Mouse (Mus musculus): ENCODE data around the gene Vasp. TPM values are rescaled to one million over a fixed set of nuclear protein-coding genes. Genes with fewer than 3 reads are reported as not detected.

Gene Vasp
- total and polyA plus RNA-seq, 2 experiments from 2014 or later: 30.0 to 40.6 TPM

DNA sequence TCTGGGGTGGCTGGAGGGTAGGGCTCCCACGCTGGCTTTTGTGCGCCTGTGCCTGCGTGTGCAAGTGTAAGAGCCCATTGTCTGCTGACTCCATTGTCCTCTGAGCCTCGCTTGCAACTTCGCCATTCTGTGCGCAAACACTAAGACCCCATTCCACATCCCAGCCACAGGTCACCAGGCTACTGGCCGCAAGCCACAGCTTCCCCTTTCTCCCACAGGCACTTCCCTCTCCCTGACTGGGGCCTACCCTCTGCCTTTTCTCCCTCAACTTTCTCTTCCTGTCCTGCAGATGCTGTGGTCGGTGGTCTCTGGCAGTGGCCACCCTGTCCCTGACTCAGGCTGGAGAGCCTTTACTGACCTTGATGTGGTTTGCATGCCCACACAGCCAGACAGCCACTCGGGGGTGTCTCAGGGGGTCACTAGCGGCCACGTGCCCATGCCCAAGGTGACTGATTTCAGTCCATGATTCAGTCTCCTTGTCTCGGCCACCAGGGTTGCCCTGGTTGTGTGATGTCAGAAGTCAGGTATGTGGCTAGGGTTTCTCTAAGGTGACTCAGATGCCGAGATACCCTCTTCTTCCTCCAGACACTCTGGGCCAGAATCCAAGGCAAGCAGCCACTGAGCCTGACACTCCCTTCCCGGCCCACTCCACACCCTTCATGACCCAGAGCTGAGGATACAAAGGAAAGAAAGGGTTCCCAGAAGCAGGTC is 45.0 kb upstream of the Vasp start:
- no peak for DNase-seq
- Histone ChIP-seq H3K4me2 (ENCODE audit: low read depth) (no peak overlapping the region), H3K9ac (no peak overlapping the region), H3K4me3 (ENCODE audit: low read depth, low read length) (no peak overlapping the region), H3K36me3 (ENCODE audit: insufficient read depth) (no peaks in the 10 kb centered on the region), H3K9me3 (ENCODE audit: low read length) (no peaks in the 10 kb centered on the region), H3K27me3 (ENCODE audit: insufficient read depth, low read length) (0 out of 2 replicates have a peak, but pooled peaks cover 2% of the 10 kb centered on the region), H3K4me1 (ENCODE audit: insufficient read depth) (peaks cover 7% of the 10 kb centered on the region; the same call in 1 of the 2 replicates), H3K27ac (ENCODE audit: low read depth, low read length) (no peak overlapping the region)
- TF ChIP-seq CTCF (IDR thresholded peaks at IDR 0.05; ENCODE audit: low read depth): no peak
- ATAC-seq: no peak
- WGBS: 45% methylated on average over 14 of the region's 14 CpGs

- Histone ChIP-seq H3K4me1 (ENCODE audit: insufficient read depth) (peaks cover 4% of the 10 kb centered on the region), H3K4me3 (ENCODE audit: low read depth, low read length) (no peak overlapping the region), H3K27ac (ENCODE audit: low read depth, low read length) (no peak overlapping the region), H3K36me3 (ENCODE audit: insufficient read depth) (no peaks in the 10 kb centered on the region), H3K4me2 (ENCODE audit: low read depth) (no peak overlapping the region), H3K27me3 (ENCODE audit: insufficient read depth, low read length) (0 out of 2 replicates have a peak, but pooled peaks cover 6% of the 10 kb centered on the region), H3K9me3 (ENCODE audit: low read length) (no peaks in the 10 kb centered on the region), H3K9ac (no peak overlapping the region)
- 47% methylated on average over 5 of the region's 5 CpGs for WGBS
- no peak for ATAC-seq
- DNase-seq: no peak
- no peak for TF ChIP-seq CTCF (IDR thresholded peaks at IDR 0.05; ENCODE audit: low read depth)
Measured at GRCm38 (mm10) chr7:19314033-19314432, 42.4 kb upstream of the Vasp start.

GRCm38 (mm10) chr7:19311991-19312390 is 40.4 kb upstream of the Vasp start:
- no peak overlapping the region for H3K4me2 ChIP-seq (ENCODE audit: low read depth)
- 0 out of 2 replicates have a peak, but pooled peaks cover 6% of the 10 kb centered on the region for H3K27me3 ChIP-seq (ENCODE audit: insufficient read depth, low read length)
- no peak overlapping the region for H3K4me3 ChIP-seq (ENCODE audit: low read depth, low read length)
- H3K36me3 ChIP-seq (ENCODE audit: insufficient read depth): no peaks in the 10 kb centered on the region
- ATAC-seq: no peak
- WGBS: 33% methylated on average over 4 of the region's 4 CpGs
- H3K4me1 ChIP-seq (ENCODE audit: insufficient read depth): peaks cover 4% of the 10 kb centered on the region
- no peaks in the 10 kb centered on the region for H3K9me3 ChIP-seq (ENCODE audit: low read length)
- no peak overlapping the region for H3K9ac ChIP-seq
- DNase-seq: no peak
- TF ChIP-seq CTCF (IDR thresholded peaks at IDR 0.05; ENCODE audit: low read depth): no peak
- H3K27ac ChIP-seq (ENCODE audit: low read depth, low read length): no peak overlapping the region

GRCm38 (mm10) chr7:19309884-19310641 is 38.4 kb upstream of the Vasp start, which contains the start of gene Fosb:
TSS of gene Fosb (minus strand) at chr7:19310051.
- Histone ChIP-seq H3K4me1 (ENCODE audit: insufficient read depth) (peaks cover 4% of the 10 kb centered on the region), H3K9ac (peak within 1 kb of the TSS; percentile 45), H3K36me3 (ENCODE audit: insufficient read depth) (no peaks in the 10 kb centered on the region), H3K9me3 (ENCODE audit: low read length) (no peaks in the 10 kb centered on the region), H3K27ac (ENCODE audit: low read depth, low read length) (no peak within 1 kb of the TSS), H3K27me3 (ENCODE audit: insufficient read depth, low read length) (peaks cover 23% of the 10 kb centered on the region), H3K4me3 (ENCODE audit: low read depth, low read length) (peak within 1 kb of the TSS; percentile 60), H3K4me2 (ENCODE audit: low read depth) (peak within 1 kb of the TSS; percentile 94)
- ATAC-seq: peak; percentile 87
- 3% methylated on average over 48 of the region's 49 CpGs for WGBS
- peak; percentile 65 for TF ChIP-seq CTCF (IDR thresholded peaks at IDR 0.05; ENCODE audit: low read depth)
- DNase-seq: peak; percentile 98

DNA sequence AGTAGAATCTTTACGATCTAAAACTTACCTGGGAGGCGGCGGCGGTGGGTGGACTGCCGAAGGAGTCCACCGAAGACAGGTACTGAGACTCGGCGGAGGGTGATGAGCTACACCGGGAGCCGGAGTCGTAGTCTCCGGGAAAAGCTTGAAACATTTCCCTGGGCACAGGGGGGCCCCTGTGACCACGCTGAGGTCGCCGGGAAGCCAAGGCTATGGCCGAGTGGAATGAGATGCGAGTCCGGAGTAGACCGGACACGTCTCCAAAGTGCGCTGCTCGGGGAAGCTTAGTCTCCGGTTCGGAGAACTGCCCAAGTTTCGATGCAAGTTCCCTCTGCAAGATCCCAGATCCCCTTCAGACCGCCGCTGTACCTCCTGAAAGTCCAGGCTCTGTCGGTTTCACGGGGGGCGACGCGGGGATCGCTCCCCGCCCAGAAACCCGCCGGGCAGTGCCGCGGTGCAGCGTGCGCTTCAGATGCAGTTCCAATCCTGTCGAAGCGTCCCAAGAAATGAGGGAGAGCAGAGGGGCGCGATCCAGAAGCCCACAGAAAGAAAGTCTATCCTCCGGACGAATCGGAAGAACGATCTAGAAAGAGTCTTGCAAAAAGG is 37.8 kb upstream of the Vasp start:
- 2% methylated on average over 48 of the region's 48 CpGs for WGBS
- H3K27ac ChIP-seq (ENCODE audit: low read depth, low read length): no peak overlapping the region
- TF ChIP-seq CTCF (IDR thresholded peaks at IDR 0.05; ENCODE audit: low read depth): no peak
- ATAC-seq: no peak
- no peaks in the 10 kb centered on the region for H3K9me3 ChIP-seq (ENCODE audit: low read length)
- peaks cover 10% of the 10 kb centered on the region for H3K4me1 ChIP-seq (ENCODE audit: insufficient read depth)
- H3K36me3 ChIP-seq (ENCODE audit: insufficient read depth): no peaks in the 10 kb centered on the region
- peaks cover 24% of the 10 kb centered on the region for H3K27me3 ChIP-seq (ENCODE audit: insufficient read depth, low read length)
- peak overlapping the region; percentile 60 for H3K4me3 ChIP-seq (ENCODE audit: low read depth, low read length)
- H3K4me2 ChIP-seq (ENCODE audit: low read depth): peak overlapping the region; percentile 94
- no peak overlapping the region for H3K9ac ChIP-seq
- no peak for DNase-seq

- under 1% methylated on average over 57 of the region's 58 CpGs for WGBS
- peak; percentile 98 for DNase-seq
Measured at GRCm38 (mm10) chr7:19308454-19309277, 37.0 kb upstream of the Vasp start.

More at GRCm38 (mm10) chr7:19308454-19309277, 37.0 kb upstream of the Vasp start:
- peak overlapping the region; percentile 60 for H3K4me3 ChIP-seq (ENCODE audit: low read depth, low read length)
- H3K27me3 ChIP-seq (ENCODE audit: insufficient read depth, low read length): peaks cover 24% of the 10 kb centered on the region
- ATAC-seq: peak; percentile 94
- H3K9ac ChIP-seq: peak overlapping the region; percentile 53
- peaks cover 11% of the 10 kb centered on the region for H3K4me1 ChIP-seq (ENCODE audit: insufficient read depth)
- peak; percentile 57 for TF ChIP-seq CTCF (IDR thresholded peaks at IDR 0.05; ENCODE audit: low read depth)
- no peaks in the 10 kb centered on the region for H3K36me3 ChIP-seq (ENCODE audit: insufficient read depth)
- no peaks in the 10 kb centered on the region for H3K9me3 ChIP-seq (ENCODE audit: low read length)
- peak overlapping the region; percentile 94 for H3K4me2 ChIP-seq (ENCODE audit: low read depth)
- peak overlapping the region; percentile 60; the same call in 1 of the 2 replicates for H3K27ac ChIP-seq (ENCODE audit: low read depth, low read length)

Measured in forebrain, postnatal 0 days (tissue).